Mouse (Mus musculus) olfactory bulb, adult 2 months (tissue): ENCODE data around the gene Pskh1. TPM values are rescaled to one million over a fixed set of nuclear protein-coding genes. Genes with fewer than 3 reads are reported as not detected.

ENCODE experiments used
- H3K27ac ChIP-seq: fragments of 200-500 bp; 2 replicates; pipeline ENCODE4 v1.5.1; 2012; ENCODE audit warnings: low read depth, low read length; ENCODE audit not compliant: insufficient read depth
- H3K4me1 ChIP-seq: fragments of 200-500 bp; 2 replicates; pipeline ENCODE4 v1.6.1; 2012; ENCODE audit warnings: low read length; ENCODE audit not compliant: control insufficient read depth, insufficient read depth
- H3K4me3 ChIP-seq: fragments of 200-500 bp; 2 replicates; pipeline ENCODE4 v1.5.1; 2012; ENCODE audit warnings: mild to moderate bottlenecking, low read depth, low read length, moderate library complexity; ENCODE audit not compliant: insufficient read depth
- CTCF ChIP-seq: fragments of 200-500 bp; IDR thresholded peaks from 2 replicates; pipeline ENCODE4 v1.5.1; 2012; ENCODE audit warnings: low read depth, mild to moderate bottlenecking, low read length, moderate library complexity; ENCODE audit not compliant: insufficient read depth
- POLR2A ChIP-seq: fragments of 200-500 bp; IDR thresholded peaks from 2 replicates; pipeline ENCODE4 v1.6.1; 2012; ENCODE audit warnings: mild to moderate bottlenecking, low read depth, low read length, moderate library complexity; ENCODE audit not compliant: insufficient read depth
- WGBS: fragments of 180-500 bp; shearing (Covaris S2); methylation state at CpG from one replicate; pipeline ENCODE4 v1.1.7; 2018; 5-methylcytosine and 5-hydroxymethylcytosine counted together
- polyA plus RNA-seq: library from polyadenylated mRNA; stranded (reverse); fragments of >200 nt; gene quantifications from 2 replicates; pipeline ENCODE4 v1.2.4, GENCODE M21; 2012; ENCODE audit warnings: low replicate concordance; ENCODE audit not compliant: missing spikeins, insufficient read depth, insufficient read length

The Pskh1 gene
- polyA plus RNA-seq, 1 experiment: not detected

DNA sequence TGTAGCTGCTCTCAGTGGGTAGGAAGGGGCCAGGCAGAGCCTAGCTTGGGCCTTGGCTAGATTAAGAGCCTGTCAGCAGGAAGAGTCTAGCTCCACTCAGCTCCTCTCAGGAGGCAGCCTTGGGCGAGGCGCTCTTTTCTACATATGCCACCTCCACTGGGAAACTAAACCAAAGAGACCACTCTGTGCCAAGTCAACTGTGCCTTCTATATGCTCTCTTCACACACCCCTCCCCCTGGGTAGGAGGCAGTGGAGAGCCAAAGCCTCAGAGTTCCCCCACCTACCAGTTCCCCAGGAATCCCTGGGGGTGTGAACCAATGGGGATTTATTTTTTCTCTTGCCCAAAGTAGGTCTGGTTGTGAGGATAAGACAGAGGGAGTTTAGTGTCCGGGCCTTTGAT is 31.0 kb downstream of the Pskh1 start:
- H3K4me3 ChIP-seq: no peak overlapping the region
- H3K27ac ChIP-seq: no peak overlapping the region
- WGBS: 92% methylated on average over 3 of the region's 3 CpGs
- H3K4me1 ChIP-seq: peaks cover 13% of the 10 kb centered on the region
- TF ChIP-seq POLR2A (no peak), CTCF (no peak)

DNA sequence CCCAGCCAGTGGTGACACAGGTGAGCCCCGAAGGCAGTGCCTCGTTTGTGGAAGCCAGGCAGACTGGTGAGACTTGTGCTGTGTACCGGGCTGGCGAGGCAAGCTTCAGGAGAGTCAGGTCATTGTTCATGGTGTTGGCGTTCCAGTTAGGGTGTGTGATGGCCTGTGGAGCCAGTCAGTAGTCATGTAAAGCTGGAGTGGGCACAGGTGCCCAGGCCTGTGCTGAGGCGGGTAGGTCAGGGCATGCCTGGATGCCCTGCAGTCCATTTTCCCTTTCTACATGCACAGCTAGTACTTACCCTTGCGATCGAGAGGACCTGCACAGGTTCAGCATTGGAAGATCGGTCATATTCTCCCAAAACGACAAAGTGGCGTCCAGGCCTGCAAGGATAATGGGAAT is 32.3 kb downstream of the Pskh1 start:
- Histone ChIP-seq H3K4me3 (no peak overlapping the region), H3K4me1 (peaks cover 17% of the 10 kb centered on the region), H3K27ac (no peak overlapping the region)
- no peak for TF ChIP-seq CTCF
- no peak for TF ChIP-seq POLR2A
- 92% methylated on average over 11 of the region's 11 CpGs for WGBS

DNA sequence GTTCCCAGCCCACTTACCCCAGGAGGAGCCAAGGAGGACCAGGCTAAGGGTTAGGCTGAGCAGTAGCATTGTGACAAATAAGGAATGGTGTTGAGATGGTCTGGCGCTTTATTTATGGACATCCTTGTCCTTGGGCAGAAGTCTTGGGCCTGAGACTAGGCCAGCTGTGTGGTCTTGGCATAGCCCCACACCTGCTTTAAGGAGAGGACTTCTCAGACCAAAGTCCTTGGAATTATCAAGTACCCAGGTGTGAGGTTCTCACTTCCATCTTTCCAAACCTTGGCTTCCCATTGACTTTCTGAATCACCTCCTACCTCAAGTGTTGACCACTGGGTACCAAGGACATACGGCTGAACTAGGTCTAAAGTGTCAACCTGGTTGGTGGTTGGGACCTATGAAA is 33.5 kb downstream of the Pskh1 start, which contains the start of gene Ctrl:
Gene Ctrl (minus strand): TSS at position 101 of the 400 bp plus-strand sequence.
- H3K27ac ChIP-seq: no peak within 1 kb of the TSS
- 93% methylated on average over 2 of the region's 2 CpGs for WGBS
- peaks cover 17% of the 10 kb centered on the region for H3K4me1 ChIP-seq
- no peak for TF ChIP-seq CTCF
- TF ChIP-seq POLR2A: no peak
- H3K4me3 ChIP-seq: no peak within 1 kb of the TSS

DNA sequence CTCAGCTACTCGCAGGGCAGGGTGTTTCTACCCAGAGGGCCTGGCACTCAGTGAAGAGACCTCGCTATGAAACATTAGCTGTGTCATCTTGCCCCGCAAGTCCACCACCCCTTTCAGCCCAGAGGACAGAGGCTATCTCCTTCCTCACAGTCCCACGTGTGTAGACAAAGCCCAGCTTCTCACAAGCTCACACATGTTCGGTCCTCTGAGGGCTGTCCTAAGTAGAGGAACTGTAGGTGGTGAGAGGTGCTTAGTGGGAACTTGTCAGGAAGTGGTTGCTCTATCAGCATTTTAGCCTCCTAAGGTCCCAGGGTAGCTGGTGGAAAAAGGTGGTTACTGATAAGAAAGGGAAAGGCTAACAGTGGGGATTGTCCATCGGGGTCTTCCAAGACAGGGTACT is 34.9 kb downstream of the Pskh1 start:
- H3K4me1 ChIP-seq: peaks cover 17% of the 10 kb centered on the region

DNA sequence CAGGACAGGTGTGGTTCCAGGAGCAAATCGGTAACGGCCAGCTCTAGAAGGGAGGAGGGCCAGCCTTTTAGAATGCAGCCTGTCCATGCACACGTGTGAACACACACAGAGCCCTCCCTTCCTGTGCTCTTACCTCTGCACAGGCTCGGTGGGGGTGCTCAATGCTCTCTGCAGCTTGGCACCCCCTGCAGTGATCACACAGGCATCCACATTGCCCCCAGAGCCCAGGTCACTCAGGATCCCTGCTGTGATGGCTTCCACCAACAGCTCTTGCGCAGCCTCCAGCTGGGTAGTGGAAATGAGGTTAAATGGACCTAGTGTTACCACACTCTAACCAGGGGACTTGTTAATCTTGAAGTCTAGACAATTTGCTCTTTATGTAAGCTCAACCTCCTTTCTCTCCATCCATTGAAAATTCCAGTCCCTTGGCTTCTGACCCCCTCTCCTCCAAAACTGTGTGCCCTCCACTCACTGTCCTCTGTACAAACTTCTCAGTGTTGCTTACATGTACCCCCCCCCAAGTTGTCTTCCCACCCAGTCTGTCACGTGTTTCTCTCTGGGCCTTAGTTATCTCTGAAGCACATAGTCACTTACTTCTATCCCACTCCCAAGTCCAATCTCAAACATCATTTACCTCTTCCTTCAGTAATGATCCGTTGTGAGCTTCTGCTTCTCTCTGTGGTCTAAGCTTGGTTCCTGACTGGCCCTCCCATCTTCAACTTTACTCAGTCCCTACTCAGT is 35.8 kb downstream of the Pskh1 start:
- 32% methylated on average over 7 of the region's 7 CpGs for whole genome bisulfite sequencing
- Histone ChIP-seq H3K4me3 (peak overlapping the region; percentile 77; the same call in 1 of the 2 replicates), H3K4me1 (peaks cover 9% of the 10 kb centered on the region), H3K27ac (no peak overlapping the region; the same call in 1 of the 2 replicates)
- TF ChIP-seq POLR2A (no peak), CTCF (no peak)

More for the DNA sequence above, 34.9 kb downstream of the Pskh1 start:
- 83% methylated on average over 6 of the region's 6 CpGs for WGBS
- Histone ChIP-seq H3K27ac (no peak overlapping the region), H3K4me3 (no peak overlapping the region)
- no peak for TF ChIP-seq POLR2A
- TF ChIP-seq CTCF: no peak

DNA sequence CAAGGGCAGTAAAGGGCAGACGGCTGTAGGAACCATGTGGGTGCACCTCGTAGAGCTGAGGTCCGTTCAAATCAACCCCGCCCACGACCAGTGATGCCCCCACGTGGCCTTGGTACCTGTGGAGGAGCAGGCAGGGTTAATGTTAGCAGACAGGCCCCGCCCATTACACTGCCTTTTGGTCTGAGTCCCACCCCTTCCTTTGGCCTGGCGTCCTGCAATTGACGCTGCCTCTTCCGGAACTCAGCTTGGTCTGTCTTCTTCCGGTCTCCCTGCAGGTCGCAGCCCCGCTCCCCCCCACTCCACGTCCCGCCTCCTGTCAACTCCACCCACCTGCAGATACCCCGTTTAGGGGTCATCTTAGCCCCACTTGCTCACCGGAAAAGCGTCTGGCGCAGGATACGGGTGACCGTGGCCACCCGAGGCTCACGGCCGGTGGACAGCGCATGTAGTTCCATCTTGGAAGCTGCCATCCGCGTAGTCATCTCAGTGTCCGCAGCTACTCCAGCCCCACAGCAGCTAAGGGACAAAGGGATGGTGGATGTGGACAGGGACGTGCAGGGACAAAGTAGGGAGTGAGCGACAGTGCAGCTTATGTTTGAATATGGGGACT is 36.7 kb downstream of the Pskh1 start:
- WGBS: under 1% methylated on average over 30 of the region's 30 CpGs
- Histone ChIP-seq H3K4me1 (peaks cover 9% of the 10 kb centered on the region; the same call in 1 of the 2 replicates), H3K27ac (peak overlapping the region; percentile 87), H3K4me3 (peak overlapping the region; percentile 77)
- no peak for TF ChIP-seq CTCF
- peak; percentile 33; the same call in 1 of the 2 replicates for TF ChIP-seq POLR2A

DNA sequence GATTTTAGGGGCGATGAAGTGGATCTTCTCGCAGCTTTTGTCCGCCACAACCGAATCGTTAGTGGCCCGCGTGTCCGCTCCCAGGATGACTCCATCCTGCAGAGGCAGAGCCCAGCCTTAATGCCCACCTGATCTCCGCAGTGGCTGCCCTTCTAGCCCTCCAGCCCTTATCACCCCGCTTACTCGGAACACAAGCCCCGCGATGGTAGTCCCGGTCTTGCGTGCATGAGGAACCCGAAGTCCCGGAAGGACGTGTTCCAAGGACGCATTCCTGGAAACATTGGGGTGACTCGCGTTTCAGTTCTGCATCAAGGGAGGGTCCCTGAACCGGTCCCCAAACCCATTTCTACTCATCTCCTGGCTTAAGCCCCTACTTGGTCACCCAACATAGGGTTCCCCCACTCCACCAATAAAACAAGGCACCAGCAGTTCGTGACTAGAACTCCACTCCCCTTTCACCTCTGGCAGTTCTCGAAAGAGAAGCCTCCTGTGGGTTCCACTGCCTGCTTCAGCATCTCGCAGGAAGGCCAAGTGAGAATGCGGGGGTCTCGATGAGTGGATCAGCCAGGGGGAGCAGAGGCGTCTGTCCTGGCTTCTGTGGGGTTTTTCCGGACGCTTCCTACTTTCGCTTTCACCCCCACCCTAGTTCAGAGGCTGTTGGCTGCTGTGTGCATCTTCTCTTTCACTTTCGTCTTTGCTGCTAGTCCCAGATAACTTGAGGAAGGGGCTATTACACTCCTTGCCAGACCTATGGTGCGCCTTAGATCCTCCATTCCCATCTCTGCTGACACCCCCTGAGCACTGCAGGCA is 37.5 kb downstream of the Pskh1 start:
- WGBS: under 1% methylated on average over 33 of the region's 33 CpGs
- Histone ChIP-seq H3K4me3 (peak overlapping the region; percentile 77), H3K27ac (peak overlapping the region; percentile 87), H3K4me1 (peaks cover 9% of the 10 kb centered on the region; the same call in 1 of the 2 replicates)
- TF ChIP-seq CTCF (no peak), POLR2A (no peak)

DNA sequence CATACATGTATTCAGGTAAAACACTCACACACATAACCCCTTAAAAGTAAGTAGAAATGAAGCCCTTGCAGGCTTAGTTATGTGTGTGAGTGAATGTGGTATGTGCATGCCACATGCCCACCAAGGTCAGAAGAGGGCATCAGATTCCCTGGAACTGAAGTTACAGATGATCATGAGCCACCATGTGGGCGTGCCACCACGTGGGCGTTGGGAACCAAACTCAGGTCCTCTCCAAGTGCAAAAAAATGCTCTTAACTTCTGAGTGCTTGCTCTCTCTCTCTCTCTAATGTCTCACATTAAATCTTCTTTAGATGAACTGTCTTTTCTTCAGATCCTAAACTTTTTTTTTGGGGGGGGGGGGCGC is 38.0 kb downstream of the Pskh1 start, which contains the start of gene Psmb10:
Gene Psmb10 (minus strand): TSS at position 139 of the 364 bp plus-strand sequence.
- TF ChIP-seq CTCF: no peak
- TF ChIP-seq POLR2A: no peak
- Histone ChIP-seq H3K4me3 (peak within 1 kb of the TSS; percentile 77), H3K4me1 (peaks cover 14% of the 10 kb centered on the region), H3K27ac (peak within 1 kb of the TSS; percentile 87)
- WGBS: 21% methylated on average over 4 of the region's 4 CpGs
